In the genomic region with DNA sequence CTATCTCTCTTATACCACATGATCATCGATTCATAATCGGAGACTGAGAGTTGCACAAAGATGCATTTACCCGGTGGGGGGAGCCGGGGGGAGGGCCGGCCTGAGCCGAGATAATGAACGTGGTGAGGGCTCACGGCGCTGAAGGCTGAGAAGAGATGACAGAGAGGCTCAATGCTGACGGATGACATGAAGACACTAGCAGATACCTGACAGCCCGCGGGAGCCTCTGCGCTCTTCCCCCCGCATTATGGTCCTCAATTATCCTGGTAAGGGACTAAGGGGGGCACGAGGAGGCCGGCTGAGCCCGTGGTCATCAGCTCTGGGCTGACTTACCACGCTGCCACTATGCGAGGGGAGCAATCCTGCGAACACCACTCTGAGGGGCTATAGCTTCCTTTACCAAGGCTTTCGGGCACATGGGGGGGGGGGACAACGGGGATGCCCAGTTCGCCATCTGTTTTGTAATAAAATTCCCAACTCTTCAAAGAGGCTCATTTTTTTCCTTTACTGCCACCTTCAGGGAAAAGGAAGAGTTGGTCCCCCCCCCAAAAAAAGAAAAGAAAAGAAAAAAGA, we compare ENCODE assay signal across 9 mouse cellular contexts.
DNase-seq lines count a peak whose midpoint lies in the region; ATAC-seq and TF ChIP-seq lines count a peak whose summit lies in the region.
"Had no signal": no experiment of that assay in that cellular context is flagged by ENCODE, and none has a peak within 500 bp of the region (broad histone marks: within the 10 kb centered on the region; RNA-seq: fewer than 3 reads in every experiment).

No protein-coding gene starts in this region.

- no peaks in the 10 kb centered on the region for H3K36me3 ChIP-seq in limb, embryonic 12.5 days
- H3K36me3 ChIP-seq in stomach, embryonic 16.5 days (ENCODE audit: control insufficient read depth, insufficient read depth, low read length): no peaks in the 10 kb centered on the region

- peak overlapping the region; percentile 54 for H3K27ac ChIP-seq in gastrocnemius, adult 2 months
- no peak overlapping the region for H3K27ac ChIP-seq in limb, embryonic 12.5 days
- no peak overlapping the region for H3K27ac ChIP-seq in stomach, embryonic 16.5 days (ENCODE audit: low read length)

- H3K9me3 ChIP-seq in limb, embryonic 12.5 days: no peaks in the 10 kb centered on the region
- no peaks in the 10 kb centered on the region for H3K9me3 ChIP-seq in stomach, embryonic 16.5 days (replicated peaks; ENCODE audit: control insufficient read depth, low read length)

- no peak for ATAC-seq in limb, embryonic 12.5 days (ENCODE audit: insufficient number of reproducible peaks, insufficient read depth, low FRiP score, low TSS enrichment, low read depth)
- ATAC-seq in stomach, embryonic 16.5 days (ENCODE audit: insufficient read depth, low FRiP score): peak; percentile 15; the same call in 1 of the 2 replicates

- intact Hi-C loops in gastrocnemius, adult 2 months (cut with DNase I): loop anchor here (10.0 kb wide), 1 partner anchor 1538 kb away; the partner anchor contains the start of gene Zfp507

- H3K4me2 ChIP-seq in limb, embryonic 12.5 days: peak overlapping the region; percentile 74
- H3K4me2 ChIP-seq in stomach, embryonic 16.5 days (ENCODE audit: low read depth, low read length): peak overlapping the region; percentile 75

- peak overlapping the region; percentile 68 for H3K4me3 ChIP-seq in gastrocnemius, adult 2 months
- peak overlapping the region; percentile 36 for H3K4me3 ChIP-seq in limb, embryonic 12.5 days (replicated peaks)
- peak overlapping the region; percentile 39 for H3K4me3 ChIP-seq in stomach, embryonic 16.5 days (replicated peaks; ENCODE audit: low read length)

- no peak for DNase-seq in gastrocnemius, adult 2 months
- DNase-seq in gastrocnemius, adult 8-10 months (ENCODE audit: low spot score in 2 of 2): no peak
- peak; percentile 22 for DNase-seq in right cerebral cortex, postnatal 4 days
- DNase-seq in right cerebral cortex, postnatal 36 days (ENCODE audit: low spot score in 2 of 2): no peak
- no peak for DNase-seq in urinary bladder, adult 18-20 months (ENCODE audit: low spot score in 2 of 2)
- no peak for DNase-seq in ovary, postnatal 14 days (ENCODE audit: low spot score)
- DNase-seq: adrenal gland, adult 2 months had no signal

- peaks cover 33% of the 10 kb centered on the region for H3K4me1 ChIP-seq in limb, embryonic 12.5 days (replicated peaks)
- peaks cover 12% of the 10 kb centered on the region; the same call in 1 of the 2 replicates for H3K4me1 ChIP-seq in stomach, embryonic 16.5 days (ENCODE audit: control insufficient read depth, insufficient read depth, low read length)

- H3K9ac ChIP-seq in limb, embryonic 12.5 days (replicated peaks): peak overlapping the region; percentile 28; the same call in 1 of the 2 replicates
- peak overlapping the region; percentile 63 for H3K9ac ChIP-seq in stomach, embryonic 16.5 days (ENCODE audit: low read length)

- TF ChIP-seq CTCF in gastrocnemius, adult 2 months (IDR thresholded peaks at IDR 0.05): peak; percentile 13; the same call in 1 of the 2 replicates

- 14% methylated on average over 23 of the region's 23 CpGs for WGBS in limb, embryonic 12.5 days
- 26% methylated on average over 23 of the region's 23 CpGs for WGBS in stomach, embryonic 16.5 days

- H3K27me3 ChIP-seq in limb, embryonic 12.5 days: peaks cover 40% of the 10 kb centered on the region
- no peaks in the 10 kb centered on the region for H3K27me3 ChIP-seq in stomach, embryonic 16.5 days (ENCODE audit: control insufficient read depth, insufficient read depth, low read length)
